Mouse (Mus musculus) layer of hippocampus, postnatal 25 days (tissue): ENCODE measurements at regions not wholly inside any gene's neighbourhood (a gene's known extent, or its start where the extent isn't known, plus 50 kb on each side); places are given as distances from the start of the nearest gene placed in this dataset.

ENCODE experiments used
- DNase-seq, 2 experiments: peaks; one replicate each; pipeline ENCODE4 v3.0.0; 2022; ENCODE audit warnings: mixed read lengths in 2 of 2, low spot score in 1 of 2; ENCODE audit errors: extremely low spot score in 1 of 2

GRCm38 (mm10) chr16:65916831-65917230 lies 101.8 kb downstream of the Vgll3 start:
- DNase-seq = no peak

GRCm38 (mm10) chr16:65925986-65926385 lies 110.9 kb downstream of the Vgll3 start:
- DNase-seq = no peak

GRCm38 (mm10) chr16:65963829-65964228 lies 148.8 kb downstream of the Vgll3 start:
- DNase-seq = no peak

- no peak for DNase-seq
These were observed 149.2 kb downstream of the Vgll3 start for GRCm38 (mm10) chr16:65964260-65964659.

GRCm38 (mm10) chr16:65977075-65977474 lies 162.0 kb downstream of the Vgll3 start:
- DNase-seq = no peak

GRCm38 (mm10) chr16:65987186-65987585 lies 172.1 kb downstream of the Vgll3 start:
- DNase-seq = no peak

GRCm38 (mm10) chr16:65999343-65999742 lies 184.3 kb downstream of the Vgll3 start:
- DNase-seq = no peak

GRCm38 (mm10) chr16:66000728-66001273 lies 185.7 kb downstream of the Vgll3 start:
- DNase-seq = no peak

- no peak for DNase-seq
These were observed 189.6 kb downstream of the Vgll3 start for GRCm38 (mm10) chr16:66004689-66005088.

- peak; percentile 11 to 66 for DNase-seq
These were observed 191.0 kb downstream of the Vgll3 start for GRCm38 (mm10) chr16:66005954-66006580.

GRCm38 (mm10) chr16:66013608-66014007 lies 198.6 kb downstream of the Vgll3 start:
- DNase-seq = no peak

- DNase-seq = no peak
These were observed 200.0 kb downstream of the Vgll3 start for GRCm38 (mm10) chr16:66014861-66015602.

GRCm38 (mm10) chr16:66017040-66017439 lies 202.0 kb downstream of the Vgll3 start:
- no peak for DNase-seq

GRCm38 (mm10) chr16:66023397-66023796 lies 208.3 kb downstream of the Vgll3 start:
- no peak for DNase-seq
